Mouse (Mus musculus): ENCODE measurements around the gene Rpgrip1l. TPM values are rescaled to one million over a fixed set of nuclear protein-coding genes. Genes with fewer than 3 reads are reported as not detected.
A peak's percentile ranks its signal among the peaks of the same experiment; 100 is the strongest.

Rpgrip1l gene
- polyA plus RNA-seq, 1 experiment from 2014 or later, result 8.7 TPM

- Histone ChIP-seq H3K9ac (ENCODE audit: low read depth, low read length) (no peak overlapping the region), H3K4me1 (replicated peaks; ENCODE audit: insufficient read depth, low read length) (no peaks in the 10 kb centered on the region), H3K4me3 (replicated peaks; ENCODE audit: low read depth, low read length) (no peak overlapping the region), H3K36me3 (ENCODE audit: insufficient read depth, low read length) (no peaks in the 10 kb centered on the region), H3K27me3 (ENCODE audit: insufficient read depth, low read length) (no peaks in the 10 kb centered on the region), H3K9me3 (replicated peaks; ENCODE audit: low read length) (no peaks in the 10 kb centered on the region), H3K27ac (no peak overlapping the region), H3K4me2 (ENCODE audit: low read length) (no peak overlapping the region)
- no peak for ATAC-seq (replicated peaks; ENCODE audit: low FRiP score, low read depth)
- TF ChIP-seq CTCF (IDR thresholded peaks at IDR 0.05; ENCODE audit: low read depth), result no peak
- DNase-seq (ENCODE audit: low spot score), result no peak
- 78% methylated on average over 1 of the region's 1 CpGs for WGBS
Measured at GRCm38 (mm10) chr8:91283815-91284214, 29.2 kb downstream of the Rpgrip1l start.

GRCm38 (mm10) chr8:91282655-91283054 lies 30.4 kb downstream of the Rpgrip1l start:
- no peak overlapping the region for H3K9ac ChIP-seq (ENCODE audit: low read depth, low read length)
- H3K4me3 ChIP-seq (replicated peaks; ENCODE audit: low read depth, low read length), result no peak overlapping the region
- no peaks in the 10 kb centered on the region for H3K4me1 ChIP-seq (replicated peaks; ENCODE audit: insufficient read depth, low read length)
- ATAC-seq (replicated peaks; ENCODE audit: low FRiP score, low read depth), result no peak
- H3K4me2 ChIP-seq (ENCODE audit: low read length), result no peak overlapping the region
- H3K36me3 ChIP-seq (ENCODE audit: insufficient read depth, low read length), result no peaks in the 10 kb centered on the region
- 76% methylated on average over 5 of the region's 5 CpGs for WGBS
- DNase-seq (ENCODE audit: low spot score), result no peak
- TF ChIP-seq CTCF (IDR thresholded peaks at IDR 0.05; ENCODE audit: low read depth), result no peak
- no peaks in the 10 kb centered on the region for H3K27me3 ChIP-seq (ENCODE audit: insufficient read depth, low read length)
- no peak overlapping the region for H3K27ac ChIP-seq
- no peaks in the 10 kb centered on the region for H3K9me3 ChIP-seq (replicated peaks; ENCODE audit: low read length)

- WGBS, result 88% methylated on average over 8 of the region's 8 CpGs
Measured at GRCm38 (mm10) chr8:91281545-91281944, 31.5 kb downstream of the Rpgrip1l start.

GRCm38 (mm10) chr8:91280467-91281212 lies 32.4 kb downstream of the Rpgrip1l start:
- Histone ChIP-seq H3K27me3 (ENCODE audit: insufficient read depth, low read length) (no peaks in the 10 kb centered on the region), H3K9ac (ENCODE audit: low read depth, low read length) (no peak overlapping the region), H3K4me1 (replicated peaks; ENCODE audit: insufficient read depth, low read length) (no peaks in the 10 kb centered on the region), H3K27ac (no peak overlapping the region), H3K36me3 (ENCODE audit: insufficient read depth, low read length) (no peaks in the 10 kb centered on the region), H3K9me3 (replicated peaks; ENCODE audit: low read length) (no peaks in the 10 kb centered on the region), H3K4me3 (replicated peaks; ENCODE audit: low read depth, low read length) (no peak overlapping the region), H3K4me2 (ENCODE audit: low read length) (no peak overlapping the region)
- ATAC-seq (replicated peaks; ENCODE audit: low FRiP score, low read depth) (no peak), DNase-seq (ENCODE audit: low spot score) (no peak)
- TF ChIP-seq CTCF (IDR thresholded peaks at IDR 0.05; ENCODE audit: low read depth), result no peak
- 85% methylated on average over 11 of the region's 11 CpGs for WGBS

More at GRCm38 (mm10) chr8:91281545-91281944, 31.5 kb downstream of the Rpgrip1l start:
- Histone ChIP-seq H3K4me2 (ENCODE audit: low read length) (no peak overlapping the region), H3K27ac (no peak overlapping the region), H3K9me3 (replicated peaks; ENCODE audit: low read length) (no peaks in the 10 kb centered on the region), H3K4me1 (replicated peaks; ENCODE audit: insufficient read depth, low read length) (no peaks in the 10 kb centered on the region), H3K9ac (ENCODE audit: low read depth, low read length) (no peak overlapping the region), H3K27me3 (ENCODE audit: insufficient read depth, low read length) (no peaks in the 10 kb centered on the region), H3K36me3 (ENCODE audit: insufficient read depth, low read length) (no peaks in the 10 kb centered on the region), H3K4me3 (replicated peaks; ENCODE audit: low read depth, low read length) (no peak overlapping the region)
- DNase-seq (ENCODE audit: low spot score) (no peak), ATAC-seq (replicated peaks; ENCODE audit: low FRiP score, low read depth) (no peak)
- no peak for TF ChIP-seq CTCF (IDR thresholded peaks at IDR 0.05; ENCODE audit: low read depth)

- no peak for ATAC-seq (replicated peaks; ENCODE audit: low FRiP score, low read depth)
- TF ChIP-seq CTCF (IDR thresholded peaks at IDR 0.05; ENCODE audit: low read depth), result no peak
- WGBS, result 85% methylated on average over 5 of the region's 5 CpGs
- Histone ChIP-seq H3K9me3 (replicated peaks; ENCODE audit: low read length) (no peaks in the 10 kb centered on the region), H3K27me3 (ENCODE audit: insufficient read depth, low read length) (no peaks in the 10 kb centered on the region), H3K9ac (ENCODE audit: low read depth, low read length) (no peak overlapping the region), H3K36me3 (ENCODE audit: insufficient read depth, low read length) (no peaks in the 10 kb centered on the region), H3K27ac (no peak overlapping the region), H3K4me3 (replicated peaks; ENCODE audit: low read depth, low read length) (no peak overlapping the region), H3K4me1 (replicated peaks; ENCODE audit: insufficient read depth, low read length) (no peaks in the 10 kb centered on the region), H3K4me2 (ENCODE audit: low read length) (no peak overlapping the region)
- DNase-seq (ENCODE audit: low spot score), result no peak
Measured at GRCm38 (mm10) chr8:91278060-91278459, 35.0 kb downstream of the Rpgrip1l start.

- WGBS, result 91% methylated on average over 2 of the region's 2 CpGs
- H3K27me3 ChIP-seq (ENCODE audit: insufficient read depth, low read length), result no peaks in the 10 kb centered on the region
- no peak overlapping the region for H3K4me2 ChIP-seq (ENCODE audit: low read length)
- H3K4me1 ChIP-seq (replicated peaks; ENCODE audit: insufficient read depth, low read length), result no peaks in the 10 kb centered on the region
- 0 out of 2 replicates have a peak, but pooled peaks cover 6% of the 10 kb centered on the region for H3K36me3 ChIP-seq (ENCODE audit: insufficient read depth, low read length)
- DNase-seq (ENCODE audit: low spot score) (no peak), ATAC-seq (replicated peaks; ENCODE audit: low FRiP score, low read depth) (no peak)
- no peak overlapping the region for H3K4me3 ChIP-seq (replicated peaks; ENCODE audit: low read depth, low read length)
- no peak overlapping the region for H3K27ac ChIP-seq
- H3K9me3 ChIP-seq (replicated peaks; ENCODE audit: low read length), result no peaks in the 10 kb centered on the region
- TF ChIP-seq CTCF (IDR thresholded peaks at IDR 0.05; ENCODE audit: low read depth), result peak; percentile 36
- no peak overlapping the region for H3K9ac ChIP-seq (ENCODE audit: low read depth, low read length)
Measured at GRCm38 (mm10) chr8:91276337-91276736, 36.7 kb downstream of the Rpgrip1l start.
